In genomic region chr11:31369648-31370286, GRCm38 (mm10) we compare ENCODE assay signal across 9 mouse cellular contexts. TPM values are rescaled to one million over a fixed set of nuclear protein-coding genes. Genes with fewer than 3 reads are reported as not detected.
A peak's percentile ranks its signal among the peaks of the same experiment; 100 is the strongest.
DNase-seq lines count a peak whose midpoint lies in the region; ATAC-seq and TF ChIP-seq lines count a peak whose summit lies in the region.
"Had no signal": no experiment of that assay in that cellular context is flagged by ENCODE, and none has a peak within 500 bp of the region (broad histone marks: within the 10 kb centered on the region; RNA-seq: fewer than 3 reads in every experiment).

Gene Stc2 (minus strand): TSS chr11:31370074.

- peak within 1 kb of the TSS; percentile 63 for H3K4me3 ChIP-seq in intestine, embryonic 16.5 days (ENCODE audit: low read length)
- H3K4me3 ChIP-seq in limb, embryonic 11.5 days (ENCODE audit: low read depth, low read length), result peak within 1 kb of the TSS; percentile 25
- H3K4me3 ChIP-seq in midbrain, embryonic 15.5 days, result peak within 1 kb of the TSS; percentile 52
- peak within 1 kb of the TSS; percentile 56 for H3K4me3 ChIP-seq in stomach, postnatal 0 days (ENCODE audit: low read depth, low read length)

- H3K27ac ChIP-seq in intestine, embryonic 16.5 days (ENCODE audit: low read length), result peak within 1 kb of the TSS; percentile 65
- no peak within 1 kb of the TSS for H3K27ac ChIP-seq in limb, embryonic 11.5 days (replicated peaks; ENCODE audit: low read depth, low read length)
- no peak within 1 kb of the TSS for H3K27ac ChIP-seq in midbrain, embryonic 15.5 days
- peak within 1 kb of the TSS; percentile 49 for H3K27ac ChIP-seq in stomach, postnatal 0 days (replicated peaks)

- ATAC-seq in intestine, embryonic 16.5 days, result peak; percentile 82
- peak; percentile 89 for ATAC-seq in limb, embryonic 11.5 days (ENCODE audit: insufficient number of reproducible peaks, low FRiP score, low TSS enrichment, low read depth)
- peak; percentile 88 for ATAC-seq in midbrain, embryonic 15.5 days (replicated peaks)
- ATAC-seq in stomach, postnatal 0 days (ENCODE audit: low FRiP score, low TSS enrichment), result peak; percentile 63

- H3K4me1 ChIP-seq in intestine, embryonic 16.5 days (ENCODE audit: control insufficient read depth, insufficient read depth, low read length), result peaks cover 11% of the 10 kb centered on the region
- peaks cover 15% of the 10 kb centered on the region for H3K4me1 ChIP-seq in limb, embryonic 11.5 days (ENCODE audit: control insufficient read depth, insufficient read depth, low read length)
- peaks cover 26% of the 10 kb centered on the region for H3K4me1 ChIP-seq in midbrain, embryonic 15.5 days
- peaks cover 4% of the 10 kb centered on the region; the same call in 1 of the 2 replicates for H3K4me1 ChIP-seq in stomach, postnatal 0 days (replicated peaks; ENCODE audit: control insufficient read depth, insufficient read depth)

- no peak for TF ChIP-seq CTCF in stomach, postnatal 0 days (IDR thresholded peaks at IDR 0.05; ENCODE audit: low read depth)

- TF ChIP-seq EP300 in stomach, postnatal 0 days (optimal IDR thresholded peaks at IDR 0.05), result no peak

- peak within 1 kb of the TSS; percentile 77 for H3K9ac ChIP-seq in intestine, embryonic 16.5 days (ENCODE audit: low read depth, low read length)
- peak within 1 kb of the TSS; percentile 13; the same call in 1 of the 2 replicates for H3K9ac ChIP-seq in limb, embryonic 11.5 days (ENCODE audit: low read length)
- peak within 1 kb of the TSS; percentile 35 for H3K9ac ChIP-seq in midbrain, embryonic 15.5 days
- H3K9ac ChIP-seq in stomach, postnatal 0 days (ENCODE audit: low read length), result peak within 1 kb of the TSS; percentile 61

- no peaks in the 10 kb centered on the region for H3K36me3 ChIP-seq in intestine, embryonic 16.5 days (ENCODE audit: control insufficient read depth, insufficient read depth, low read length)
- no peaks in the 10 kb centered on the region for H3K36me3 ChIP-seq in limb, embryonic 11.5 days (ENCODE audit: control insufficient read depth, insufficient read depth, low read length)
- no peaks in the 10 kb centered on the region for H3K36me3 ChIP-seq in midbrain, embryonic 15.5 days (replicated peaks)
- H3K36me3 ChIP-seq in stomach, postnatal 0 days (ENCODE audit: control insufficient read depth, insufficient read depth, low read length), result no peaks in the 10 kb centered on the region

- peak within 1 kb of the TSS; percentile 84 for H3K4me2 ChIP-seq in intestine, embryonic 16.5 days (ENCODE audit: low read depth, low read length)
- H3K4me2 ChIP-seq in limb, embryonic 11.5 days (ENCODE audit: low read depth, severe bottlenecking), result peak within 1 kb of the TSS; percentile 92
- peak within 1 kb of the TSS; percentile 99 for H3K4me2 ChIP-seq in midbrain, embryonic 15.5 days
- peak within 1 kb of the TSS; percentile 93 for H3K4me2 ChIP-seq in stomach, postnatal 0 days (replicated peaks; ENCODE audit: low read depth)

- under 1% methylated on average over 51 of the region's 51 CpGs for WGBS in intestine, embryonic 16.5 days
- under 1% methylated on average over 48 of the region's 51 CpGs for WGBS in limb, embryonic 11.5 days
- under 1% methylated on average over 51 of the region's 51 CpGs for WGBS in midbrain, embryonic 15.5 days
- under 1% methylated on average over 51 of the region's 51 CpGs for WGBS in stomach, postnatal 0 days

- H3K27me3 ChIP-seq in intestine, embryonic 16.5 days (replicated peaks; ENCODE audit: control insufficient read depth, insufficient read depth, low read length), result no peaks in the 10 kb centered on the region
- peaks cover 35% of the 10 kb centered on the region for H3K27me3 ChIP-seq in limb, embryonic 11.5 days (ENCODE audit: control insufficient read depth, insufficient read depth, low read length)
- H3K27me3 ChIP-seq in midbrain, embryonic 15.5 days (replicated peaks), result peaks cover 35% of the 10 kb centered on the region
- no peaks in the 10 kb centered on the region for H3K27me3 ChIP-seq in stomach, postnatal 0 days (ENCODE audit: control insufficient read depth, insufficient read depth, low read length)
- H3K27me3 ChIP-seq: CH12.LX had no signal

- DNase-seq in cerebellum, postnatal 14 days, result peak; percentile 76 to 82
- no peak for DNase-seq in cerebellum, adult 9-10 months
- DNase-seq in embryo, embryonic 10.5 days (ENCODE audit: low spot score), result peak; percentile 89
- no peak for DNase-seq in gonadal fat pad, adult 2 months (ENCODE audit: low read depth)
- DNase-seq in limb, embryonic 11.5 days (ENCODE audit: low spot score), result peak; percentile 84
- peak; percentile 77 for DNase-seq in stomach, postnatal 0 days (ENCODE audit: low spot score)

- H3K9me3 ChIP-seq in intestine, embryonic 16.5 days (ENCODE audit: control insufficient read depth, low read length), result no peaks in the 10 kb centered on the region
- no peaks in the 10 kb centered on the region for H3K9me3 ChIP-seq in limb, embryonic 11.5 days (ENCODE audit: control insufficient read depth, low read length)
- H3K9me3 ChIP-seq in midbrain, embryonic 15.5 days, result no peaks in the 10 kb centered on the region
- H3K9me3 ChIP-seq in stomach, postnatal 0 days (ENCODE audit: control insufficient read depth, low read length), result no peaks in the 10 kb centered on the region

RNA-seq across cellular contexts. Expression of gene Stc2, which starts in this region (rescaled TPM):
- polyA plus RNA-seq in gonadal fat pad, adult 2 months (2012; rRNA removed), result 12.7 and 17.0 TPM in 2 replicates
- polyA plus RNA-seq in intestine, embryonic 16.5 days (2015; fragmentation: Nextera tagmentation; extraction: Ambion mirVana), result 9.4 and 9.7 TPM in 2 replicates
- 0.47 and 0.85 TPM in 2 replicates for polyA plus RNA-seq in limb, embryonic 11.5 days (2014; fragmentation: Nextera tagmentation; extraction: Ambion mirVana)
- polyA plus RNA-seq in midbrain, embryonic 15.5 days (2015; fragmentation: Nextera tagmentation; extraction: Ambion mirVana), result 0.92 and 1.1 TPM in 2 replicates
- polyA plus RNA-seq in stomach, postnatal 0 days (2015; fragmentation: Nextera tagmentation; extraction: Ambion mirVana), result 4.3 and 4.5 TPM in 2 replicates

Comparison
In these comparisons a context has a peak if more than half of its experiments do, and no peak if none do; other contexts are left out.
1. DNase-seq: peak in cerebellum, postnatal 14 days (2 of 2), embryo, embryonic 10.5 days (single experiment) and stomach, postnatal 0 days (single experiment); none in cerebellum, adult 9-10 months (single experiment) and gonadal fat pad, adult 2 months (single experiment).
2. Peak in DNase-seq, ATAC-seq, H3K4me3 ChIP-seq, H3K9ac ChIP-seq and H3K4me2 ChIP-seq in limb, embryonic 11.5 days; RNA of the gene not detected or under 1 TPM.
3. H3K27ac ChIP-seq: peak in intestine, embryonic 16.5 days (single experiment) and stomach, postnatal 0 days (single experiment); none in limb, embryonic 11.5 days (single experiment) and midbrain, embryonic 15.5 days (single experiment).
4. H3K9ac ChIP-seq: peak in every context shown above with its lines; median percentile 77 in intestine, embryonic 16.5 days; 61 in stomach, postnatal 0 days; 35 in midbrain, embryonic 15.5 days; 13 in limb, embryonic 11.5 days.
5. Peak in every context shown above with its lines, with median percentiles within 50 percentile points of each other: ATAC-seq, H3K4me2 ChIP-seq and H3K4me3 ChIP-seq.